Mouse (Mus musculus) frontal cortex, adult (tissue): ENCODE data around the gene Rec8.

Source experiments
- ATAC-seq: cut with Nextera tagmentation; 2 replicates; pipeline ENCODE4 v1.9.2; 2017; ENCODE audit warnings: mild to moderate bottlenecking, moderate library complexity, mixed read lengths; ENCODE audit not compliant: low TSS enrichment

Gene Rec8

GRCm38 (mm10) chr14:55592226-55592625 is 25.6 kb upstream of the Rec8 start:
- no peak for ATAC-seq

GRCm38 (mm10) chr14:55596036-55596690 is 21.7 kb upstream of the Rec8 start:
- ATAC-seq: no peak

GRCm38 (mm10) chr14:55598521-55599390 is 19.1 kb upstream of the Rec8 start:
- no peak for ATAC-seq

GRCm38 (mm10) chr14:55603271-55603632 is 14.6 kb upstream of the Rec8 start, which contains the start of gene Irf9:
Gene Irf9, plus strand, starts transcription at chr14:55603571.
- no peak for ATAC-seq

GRCm38 (mm10) chr14:55603633-55604576 is 13.9 kb upstream of the Rec8 start:
- ATAC-seq: peak; percentile 96

GRCm38 (mm10) chr14:55604823-55605222 is 13.0 kb upstream of the Rec8 start:
- ATAC-seq: no peak

GRCm38 (mm10) chr14:55605743-55606459 is 11.9 kb upstream of the Rec8 start:
- no peak for ATAC-seq

GRCm38 (mm10) chr14:55608339-55608738 is 9.5 kb upstream of the Rec8 start:
- no peak for ATAC-seq

GRCm38 (mm10) chr14:55613346-55613745 is 4.5 kb upstream of the Rec8 start:
- no peak for ATAC-seq

- ATAC-seq: no peak
Observed at GRCm38 (mm10) chr14:55614565-55615178, 3.2 kb upstream of the Rec8 start.

- no peak for ATAC-seq
Observed at GRCm38 (mm10) chr14:55615876-55616275, 2.0 kb upstream of the Rec8 start.

GRCm38 (mm10) chr14:55616844-55617243 is 993 bp upstream of the Rec8 start:
- ATAC-seq: no peak

GRCm38 (mm10) chr14:55618486-55619195 is 804 bp downstream of the Rec8 start:
- no peak for ATAC-seq

- no peak for ATAC-seq
Observed at GRCm38 (mm10) chr14:55628077-55628827, 10.4 kb downstream of the Rec8 start.

GRCm38 (mm10) chr14:55629312-55629711 is 11.5 kb downstream of the Rec8 start:
- ATAC-seq: no peak

GRCm38 (mm10) chr14:55634874-55635522 is 17.2 kb downstream of the Rec8 start:
- ATAC-seq: peak; percentile 45

GRCm38 (mm10) chr14:55635523-55636007 is 17.7 kb downstream of the Rec8 start, which contains the start of gene Ipo4:
Gene Ipo4, minus strand, starts transcription at chr14:55635957.
- ATAC-seq: peak; percentile 97

- no peak for ATAC-seq
Observed at GRCm38 (mm10) chr14:55637795-55638194, 20.0 kb downstream of the Rec8 start, which contains the start of gene Gm49378. Gene Gm49378, minus strand, starts transcription at chr14:55637895.

GRCm38 (mm10) chr14:55640816-55641215 is 23.0 kb downstream of the Rec8 start:
- no peak for ATAC-seq
